Mouse (Mus musculus): ENCODE data around the gene Snx29. TPM values are rescaled to one million over a fixed set of nuclear protein-coding genes. Genes with fewer than 3 reads are reported as not detected.

Snx29 gene
- total RNA-seq, 1 experiment, result 9.6 TPM

DNA sequence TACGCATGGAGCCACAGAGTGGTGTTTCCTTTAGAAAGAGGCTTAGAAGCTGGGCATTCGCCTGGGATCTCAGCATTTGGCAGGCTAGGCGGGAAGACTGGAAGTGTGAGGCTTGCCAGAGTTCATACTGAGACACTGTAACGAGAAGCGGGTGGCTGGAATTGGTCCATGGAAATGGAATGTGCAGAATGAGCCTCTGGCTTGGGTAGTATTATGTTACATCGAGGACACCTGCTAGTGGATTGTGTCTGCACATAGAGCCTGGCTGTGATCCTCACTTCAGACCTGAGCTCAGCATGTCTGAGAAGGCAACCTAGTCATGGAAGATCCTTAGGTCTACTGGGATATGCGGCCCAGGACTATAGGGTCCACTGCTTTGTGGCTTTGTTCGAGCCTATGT is 209.9 kb downstream of the Snx29 start:
- TF ChIP-seq HCFC1 (IDR thresholded peaks at IDR 0.05; ENCODE audit: borderline replicate concordance, insufficient read depth, low read length) (no peak), MAFK (IDR thresholded peaks at IDR 0.05; ENCODE audit: insufficient read depth, low read depth, low read length) (no peak), ZNF384 (IDR thresholded peaks at IDR 0.05; ENCODE audit: low read depth, low read length) (no peak), ZC3H11A (IDR thresholded peaks at IDR 0.05; ENCODE audit: borderline replicate concordance, low read depth, low read length) (no peak), CHD2 (IDR thresholded peaks at IDR 0.05; ENCODE audit: low read depth, low read length) (no peak)

DNA sequence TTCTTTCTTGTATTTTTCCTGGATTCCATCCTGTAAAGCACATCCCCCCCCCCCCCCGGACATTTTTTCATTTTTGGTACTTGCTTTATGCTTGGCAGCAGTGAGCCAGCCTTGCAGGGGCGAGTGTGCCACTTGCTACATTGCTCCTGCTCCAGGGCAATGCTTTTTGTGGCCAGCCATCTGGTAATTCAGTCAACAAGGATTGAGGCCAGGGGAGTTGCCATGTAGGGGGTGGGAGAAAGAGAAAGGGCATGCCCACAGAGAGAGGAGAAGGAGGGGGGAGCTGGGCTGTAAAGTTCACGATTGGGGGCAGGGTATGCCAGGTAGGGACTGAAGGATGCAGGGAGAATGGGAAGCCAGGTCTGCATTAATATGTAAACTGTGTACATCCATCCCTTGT is 210.7 kb downstream of the Snx29 start:
- Histone ChIP-seq H3K4me1 (ENCODE audit: control insufficient read depth in 2 of 2, insufficient read depth in 2 of 2, low read length in 2 of 2, poor library complexity in 1 of 2) (no peaks in the 10 kb centered on the region), H3K36me3 (ENCODE audit: control insufficient read depth, insufficient read depth, low read length, poor library complexity, severe bottlenecking) (no peaks in the 10 kb centered on the region; the same call in 1 of the 2 replicates), H3K9me3 (ENCODE audit: control insufficient read depth, insufficient read depth, low read depth, low read length) (no peaks in the 10 kb centered on the region), H3K9ac (ENCODE audit: insufficient read depth, low read depth, low read length, poor library complexity, severe bottlenecking) (no peak overlapping the region), H3K4me3 (ENCODE audit: insufficient read depth in 1 of 2, low read depth in 1 of 2, low read length in 2 of 2, poor library complexity in 1 of 2, severe bottlenecking in 1 of 2) (no peak overlapping the region), H3K27ac (ENCODE audit: insufficient read depth, low read depth, low read length, poor library complexity, severe bottlenecking) (no peak overlapping the region)
- TF ChIP-seq ZC3H11A (IDR thresholded peaks at IDR 0.05; ENCODE audit: borderline replicate concordance, low read depth, low read length) (no peak), MAFK (IDR thresholded peaks at IDR 0.05; ENCODE audit: insufficient read depth, low read depth, low read length) (no peak), HCFC1 (IDR thresholded peaks at IDR 0.05; ENCODE audit: borderline replicate concordance, insufficient read depth, low read length) (no peak), ZNF384 (IDR thresholded peaks at IDR 0.05; ENCODE audit: low read depth, low read length) (no peak), CHD2 (IDR thresholded peaks at IDR 0.05; ENCODE audit: low read depth, low read length) (no peak)
- in situ Hi-C loops (cut with MboI; ENCODE audit: low sequenced_read_pairs in 2 of 2, unreplicated experiment in 2 of 2), result no loop called here
- no peak for DNase-seq (ENCODE audit: low read depth, low spot score)

More for the DNA sequence above, 209.9 kb downstream of the Snx29 start:
- Histone ChIP-seq H3K4me3 (ENCODE audit: insufficient read depth in 1 of 2, low read depth in 1 of 2, low read length in 2 of 2, poor library complexity in 1 of 2, severe bottlenecking in 1 of 2) (no peak overlapping the region), H3K9me3 (ENCODE audit: control insufficient read depth, insufficient read depth, low read depth, low read length) (no peaks in the 10 kb centered on the region), H3K27ac (ENCODE audit: insufficient read depth, low read depth, low read length, poor library complexity, severe bottlenecking) (no peak overlapping the region), H3K36me3 (ENCODE audit: control insufficient read depth, insufficient read depth, low read length, poor library complexity, severe bottlenecking) (no peaks in the 10 kb centered on the region; the same call in 1 of the 2 replicates), H3K9ac (ENCODE audit: insufficient read depth, low read depth, low read length, poor library complexity, severe bottlenecking) (no peak overlapping the region), H3K4me1 (ENCODE audit: control insufficient read depth in 2 of 2, insufficient read depth in 2 of 2, low read length in 2 of 2, poor library complexity in 1 of 2) (no peaks in the 10 kb centered on the region)
- no peak for DNase-seq (ENCODE audit: low read depth, low spot score)
- in situ Hi-C loops (cut with MboI; ENCODE audit: low sequenced_read_pairs in 2 of 2, unreplicated experiment in 2 of 2), result no loop called here

DNA sequence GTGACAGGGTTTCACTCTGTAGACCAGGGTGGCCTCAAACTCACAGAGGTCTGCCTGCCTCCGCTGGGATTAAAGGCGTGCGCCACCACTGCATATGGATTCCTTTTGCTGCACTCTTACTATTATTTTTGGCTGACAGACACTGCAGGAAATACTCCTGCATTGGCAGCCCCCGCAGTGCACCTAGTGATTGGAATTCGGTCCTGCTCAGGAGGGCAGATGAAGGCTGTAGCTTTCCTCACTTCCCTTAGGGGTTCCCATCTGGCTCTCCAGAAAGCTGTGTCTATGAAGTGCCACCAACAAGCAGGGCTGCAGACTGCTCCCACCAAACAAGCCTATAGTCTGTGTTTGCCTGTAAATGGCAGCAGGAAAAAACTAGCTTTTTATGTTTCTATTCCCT is 215.0 kb downstream of the Snx29 start:
- DNase-seq (ENCODE audit: low read depth, low spot score), result no peak
- no peak overlapping the region for H3K27ac ChIP-seq (ENCODE audit: insufficient read depth, low read depth, low read length, poor library complexity, severe bottlenecking)
- no peaks in the 10 kb centered on the region for H3K36me3 ChIP-seq (ENCODE audit: control insufficient read depth, insufficient read depth, low read length, poor library complexity, severe bottlenecking)

DNA sequence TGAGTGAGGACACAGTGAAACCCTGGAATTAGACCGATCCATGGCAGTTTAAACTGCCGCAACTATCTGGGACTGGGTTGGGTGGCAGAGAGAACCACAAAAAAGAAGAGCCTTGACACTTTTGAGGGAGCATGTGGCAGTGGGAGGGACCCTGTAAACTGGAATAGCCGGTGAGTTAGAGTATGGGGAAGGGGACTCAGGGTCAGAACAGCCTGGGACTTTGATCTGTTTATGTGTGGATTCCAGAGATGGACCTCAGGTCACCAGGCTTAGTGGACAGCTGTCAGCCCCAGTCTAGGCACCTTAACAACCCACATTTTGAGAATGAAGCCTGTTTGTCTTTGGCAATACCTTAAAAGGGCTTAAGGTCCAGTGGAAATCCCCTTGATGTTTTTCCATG is 215.5 kb downstream of the Snx29 start:
- Histone ChIP-seq H3K4me3 (ENCODE audit: insufficient read depth in 1 of 2, low read depth in 1 of 2, low read length in 2 of 2, poor library complexity in 1 of 2, severe bottlenecking in 1 of 2) (no peak overlapping the region), H3K9me3 (ENCODE audit: control insufficient read depth, insufficient read depth, low read depth, low read length) (no peaks in the 10 kb centered on the region), H3K36me3 (ENCODE audit: control insufficient read depth, insufficient read depth, low read length, poor library complexity, severe bottlenecking) (no peaks in the 10 kb centered on the region), H3K4me1 (ENCODE audit: control insufficient read depth in 2 of 2, insufficient read depth in 2 of 2, low read length in 2 of 2, poor library complexity in 1 of 2) (peaks cover 0 to 3% of the 10 kb centered on the region in 2 experiments; a peak in 1 of 4 replicates), H3K9ac (ENCODE audit: insufficient read depth, low read depth, low read length, poor library complexity, severe bottlenecking) (no peak overlapping the region), H3K27ac (ENCODE audit: insufficient read depth, low read depth, low read length, poor library complexity, severe bottlenecking) (no peak overlapping the region)
- no peak for TF ChIP-seq CHD2 (IDR thresholded peaks at IDR 0.05; ENCODE audit: low read depth, low read length)
- TF ChIP-seq ZNF384 (IDR thresholded peaks at IDR 0.05; ENCODE audit: low read depth, low read length), result no peak
- no peak for TF ChIP-seq HCFC1 (IDR thresholded peaks at IDR 0.05; ENCODE audit: borderline replicate concordance, insufficient read depth, low read length)
- in situ Hi-C loops (cut with MboI; ENCODE audit: low sequenced_read_pairs in 2 of 2, unreplicated experiment in 2 of 2), result no loop called here
- DNase-seq (ENCODE audit: low read depth, low spot score), result no peak

More for the DNA sequence above, 215.0 kb downstream of the Snx29 start:
- Histone ChIP-seq H3K4me1 (ENCODE audit: control insufficient read depth in 2 of 2, insufficient read depth in 2 of 2, low read length in 2 of 2, poor library complexity in 1 of 2) (peaks cover 0 to 3% of the 10 kb centered on the region in 2 experiments; a peak in 1 of 4 replicates), H3K4me3 (ENCODE audit: insufficient read depth in 1 of 2, low read depth in 1 of 2, low read length in 2 of 2, poor library complexity in 1 of 2, severe bottlenecking in 1 of 2) (no peak overlapping the region), H3K9ac (ENCODE audit: insufficient read depth, low read depth, low read length, poor library complexity, severe bottlenecking) (no peak overlapping the region), H3K9me3 (ENCODE audit: control insufficient read depth, insufficient read depth, low read depth, low read length) (no peaks in the 10 kb centered on the region)
- in situ Hi-C loops (cut with MboI; ENCODE audit: low sequenced_read_pairs in 2 of 2, unreplicated experiment in 2 of 2), result no loop called here
- no peak for TF ChIP-seq MAFK (IDR thresholded peaks at IDR 0.05; ENCODE audit: insufficient read depth, low read depth, low read length)
- TF ChIP-seq ZNF384 (IDR thresholded peaks at IDR 0.05; ENCODE audit: low read depth, low read length), result no peak
- TF ChIP-seq CHD2 (IDR thresholded peaks at IDR 0.05; ENCODE audit: low read depth, low read length), result no peak
- TF ChIP-seq HCFC1 (IDR thresholded peaks at IDR 0.05; ENCODE audit: borderline replicate concordance, insufficient read depth, low read length), result no peak
- TF ChIP-seq ZC3H11A (IDR thresholded peaks at IDR 0.05; ENCODE audit: borderline replicate concordance, low read depth, low read length), result no peak

DNA sequence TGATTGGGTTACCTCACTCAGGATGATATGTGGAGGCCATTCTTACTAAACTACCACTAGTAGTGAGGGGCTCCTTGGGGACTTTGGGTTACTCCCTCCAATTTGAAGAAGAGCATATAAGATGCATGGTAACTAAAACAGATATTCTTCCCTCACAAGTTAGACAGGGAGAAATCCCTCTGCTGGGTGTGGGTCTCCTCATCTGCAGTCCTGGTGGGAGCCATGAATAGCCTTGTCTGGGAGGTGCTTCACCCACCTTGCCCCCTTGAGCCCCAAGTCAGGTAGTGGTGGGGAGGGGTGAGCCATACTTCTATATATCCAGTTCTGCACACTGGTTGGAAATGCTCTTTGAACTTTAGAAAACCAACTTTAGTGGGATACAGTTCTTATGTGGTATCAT is 218.3 kb downstream of the Snx29 start:
- no peak overlapping the region for H3K27ac ChIP-seq (ENCODE audit: insufficient read depth, low read depth, low read length, poor library complexity, severe bottlenecking)
- no peak overlapping the region for H3K9ac ChIP-seq (ENCODE audit: insufficient read depth, low read depth, low read length, poor library complexity, severe bottlenecking)
- in situ Hi-C loops (cut with MboI; ENCODE audit: low sequenced_read_pairs in 2 of 2, unreplicated experiment in 2 of 2), result no loop called here
- H3K9me3 ChIP-seq (ENCODE audit: control insufficient read depth, insufficient read depth, low read depth, low read length), result no peaks in the 10 kb centered on the region
- no peak for DNase-seq (ENCODE audit: low read depth, low spot score)
- TF ChIP-seq ZNF384 (IDR thresholded peaks at IDR 0.05; ENCODE audit: low read depth, low read length) (no peak), CHD2 (IDR thresholded peaks at IDR 0.05; ENCODE audit: low read depth, low read length) (no peak)
- H3K4me1 ChIP-seq (ENCODE audit: control insufficient read depth in 2 of 2, insufficient read depth in 2 of 2, low read length in 2 of 2, poor library complexity in 1 of 2), result peaks cover 0 to 3% of the 10 kb centered on the region in 2 experiments; a peak in 1 of 4 replicates
- H3K4me3 ChIP-seq (ENCODE audit: insufficient read depth in 1 of 2, low read depth in 1 of 2, low read length in 2 of 2, poor library complexity in 1 of 2, severe bottlenecking in 1 of 2), result no peak overlapping the region
- H3K36me3 ChIP-seq (ENCODE audit: control insufficient read depth, insufficient read depth, low read length, poor library complexity, severe bottlenecking), result no peaks in the 10 kb centered on the region
